Mouse (Mus musculus) spleen, adult 2 months (tissue): ENCODE measurements around the gene Itih4. TPM values are rescaled to one million over a fixed set of nuclear protein-coding genes. Genes with fewer than 3 reads are reported as not detected.
A peak's percentile ranks its signal among the peaks of the same experiment; 100 is the strongest.

Source experiments
- DNase-seq, 2 experiments: peaks; one replicate each; pipeline versions ENCODE4 v3.0.0 to v3.0.0-alpha.2; 2012 to 2021; ENCODE audit warnings: low spot score in 2 of 2, low read depth in 1 of 2
- H3K27ac ChIP-seq: fragments of 200-500 bp; 2 replicates; pipeline ENCODE4 v1.5.1; 2012; ENCODE audit warnings: low read length, inconsistent platforms; ENCODE audit not compliant: insufficient read depth
- H3K27me3 ChIP-seq: fragments of 200-500 bp; 2 replicates; pipeline ENCODE4 v1.6.1; 2012; ENCODE audit warnings: mild to moderate bottlenecking, moderate library complexity, low read length, inconsistent platforms; ENCODE audit not compliant: control insufficient read depth, insufficient read depth
- H3K36me3 ChIP-seq: fragments of 200-500 bp; 2 replicates; pipeline ENCODE4 v1.6.1; 2012; ENCODE audit warnings: mild to moderate bottlenecking, low read length, inconsistent platforms; ENCODE audit not compliant: control insufficient read depth, insufficient read depth
- H3K4me1 ChIP-seq: fragments of 200-500 bp; 2 replicates; pipeline ENCODE4 v1.6.1; 2011; ENCODE audit warnings: inconsistent platforms; ENCODE audit not compliant: control insufficient read depth, insufficient read depth, insufficient read length
- H3K4me3 ChIP-seq: fragments of 200-500 bp; 2 replicates; pipeline ENCODE4 v1.5.1; 2011; ENCODE audit warnings: mild to moderate bottlenecking, inconsistent platforms; ENCODE audit not compliant: insufficient read depth, insufficient read length; ENCODE audit errors: extremely low read depth
- CTCF ChIP-seq: fragments of 200-500 bp; IDR thresholded peaks from 2 replicates; pipeline ENCODE4 v1.5.1; 2011; ENCODE audit warnings: mild to moderate bottlenecking, inconsistent platforms; ENCODE audit not compliant: insufficient read depth, insufficient read length, insufficient replicate concordance; ENCODE audit errors: extremely low read depth
- POLR2A ChIP-seq: fragments of 200-500 bp; IDR thresholded peaks from 2 replicates; pipeline ENCODE4 v1.6.1; 2011; ENCODE audit warnings: low read depth, low read length, inconsistent platforms
- WGBS: fragments of 180-500 bp; shearing (Covaris S2); methylation state at CpG from one replicate; pipeline ENCODE4 v1.1.7; 2018; 5-methylcytosine and 5-hydroxymethylcytosine counted together
- polyA plus RNA-seq: library from polyadenylated mRNA; depleted of rRNA; stranded (reverse); fragments of >200 nt; gene quantifications from 2 replicates; pipeline ENCODE4 v1.2.3, GENCODE M21; 2012

Itih4 gene
- polyA plus RNA-seq, 1 experiment: 0.50 TPM

DNA sequence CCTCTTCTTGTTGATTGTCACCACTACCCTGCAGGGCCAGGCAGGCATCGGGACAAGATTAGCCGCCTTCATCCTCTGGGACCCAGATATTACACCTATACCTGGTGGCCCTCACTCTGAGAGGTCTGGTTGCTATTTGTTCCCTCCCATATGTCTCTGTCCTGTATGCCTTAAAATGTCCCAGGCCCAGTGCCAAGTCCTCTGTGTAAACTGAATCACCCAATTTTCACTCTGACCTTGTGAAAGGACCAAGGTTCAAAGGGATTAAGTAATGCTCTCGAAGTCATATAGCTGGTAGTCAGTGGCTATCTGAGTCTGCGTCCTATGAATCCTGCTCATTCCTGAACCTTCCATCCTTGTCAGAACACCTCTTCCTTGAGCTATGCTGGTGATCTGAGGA, 44.1 kb downstream of the Itih4 start:
- H3K27ac ChIP-seq: no peak overlapping the region
- no peak overlapping the region for H3K4me3 ChIP-seq
- WGBS: 90% methylated on average over 4 of the region's 4 CpGs
- H3K36me3 ChIP-seq: no peaks in the 10 kb centered on the region
- H3K27me3 ChIP-seq: no peaks in the 10 kb centered on the region
- no peaks in the 10 kb centered on the region for H3K4me1 ChIP-seq
- no peak for TF ChIP-seq POLR2A
- no peak for TF ChIP-seq CTCF
- DNase-seq: no peak

DNA sequence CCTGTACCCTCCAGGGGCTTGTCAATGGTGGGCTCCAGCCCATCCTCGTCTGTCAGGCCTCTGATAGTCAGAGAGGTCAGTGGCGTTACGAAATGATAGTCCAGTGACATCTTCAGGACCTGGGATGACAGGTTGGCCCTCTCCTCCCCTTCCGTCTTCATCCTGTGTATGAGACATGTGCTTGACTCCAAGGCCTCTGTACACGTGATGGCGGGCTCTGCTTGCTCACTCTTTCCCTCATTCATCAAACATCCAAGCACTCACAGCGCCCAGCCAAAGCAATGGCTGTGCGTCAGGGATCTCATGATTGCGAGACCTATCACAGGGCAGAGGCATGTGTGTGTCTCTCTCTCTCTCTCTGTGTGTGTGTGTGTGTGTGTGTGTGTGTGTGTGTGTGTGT, 47.1 kb downstream of the Itih4 start:
- 91% methylated on average over 9 of the region's 9 CpGs for WGBS
- H3K36me3 ChIP-seq: no peaks in the 10 kb centered on the region
- no peak overlapping the region for H3K27ac ChIP-seq
- TF ChIP-seq POLR2A (no peak), CTCF (no peak)
- H3K4me1 ChIP-seq: no peaks in the 10 kb centered on the region
- DNase-seq: no peak
- H3K27me3 ChIP-seq: no peaks in the 10 kb centered on the region
- no peak overlapping the region for H3K4me3 ChIP-seq

DNA sequence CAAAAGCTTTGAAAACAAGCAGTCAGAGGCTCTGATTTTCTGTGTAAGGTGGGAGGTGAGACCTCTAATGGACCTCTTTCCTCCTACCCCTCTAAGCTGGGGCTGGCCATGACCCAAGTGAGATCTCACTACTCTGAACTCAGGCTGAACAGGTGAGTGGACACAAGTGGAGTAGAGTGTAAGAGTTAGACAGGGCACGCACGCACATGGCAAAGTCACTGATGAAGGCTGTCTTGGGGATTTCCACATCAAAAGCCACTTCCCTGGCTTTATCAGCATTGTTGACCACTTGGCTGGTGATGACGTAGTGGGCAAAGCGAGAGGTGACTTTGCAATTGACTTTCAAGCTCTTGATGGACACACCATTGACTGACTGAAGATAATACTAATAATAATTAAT, 56.0 kb downstream of the Itih4 start:
- no peaks in the 10 kb centered on the region for H3K4me1 ChIP-seq
- no peak overlapping the region for H3K27ac ChIP-seq
- WGBS: 90% methylated on average over 4 of the region's 4 CpGs

DNA sequence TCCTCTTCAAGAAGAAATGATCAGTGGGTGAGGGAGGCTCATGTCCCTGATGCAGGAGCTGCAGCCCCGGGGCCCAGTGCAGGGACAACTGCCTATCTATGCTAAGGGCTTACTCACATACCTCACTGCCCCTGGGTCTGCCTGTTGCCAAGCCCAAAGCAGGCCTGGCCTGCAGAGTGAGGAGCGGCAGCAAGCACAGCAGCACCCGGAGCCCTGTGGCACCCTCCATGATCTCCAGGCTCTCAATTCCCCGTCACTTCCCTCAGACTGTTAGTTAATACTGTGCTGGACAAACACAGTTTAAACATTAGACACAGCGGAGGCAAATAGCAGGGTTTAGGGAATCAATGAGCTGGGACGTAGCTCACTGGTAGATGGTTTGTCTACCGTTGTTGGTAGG, 56.8 kb downstream of the Itih4 start, which contains the start of gene Itih1:
Itih1 (minus strand) TSS at position 252 of the 400 bp plus-strand sequence.
- WGBS: 91% methylated on average over 7 of the region's 7 CpGs
- Histone ChIP-seq H3K4me1 (no peaks in the 10 kb centered on the region), H3K27me3 (no peaks in the 10 kb centered on the region), H3K27ac (no peak within 1 kb of the TSS), H3K36me3 (no peaks in the 10 kb centered on the region), H3K4me3 (no peak within 1 kb of the TSS)
- TF ChIP-seq POLR2A: no peak
- no peak for TF ChIP-seq CTCF
- no peak for DNase-seq

More for the DNA sequence above, 56.0 kb downstream of the Itih4 start:
- no peak for DNase-seq
- no peaks in the 10 kb centered on the region for H3K27me3 ChIP-seq
- H3K36me3 ChIP-seq: no peaks in the 10 kb centered on the region
- no peak for TF ChIP-seq CTCF
- no peak for TF ChIP-seq POLR2A
- H3K4me3 ChIP-seq: no peak overlapping the region

DNA sequence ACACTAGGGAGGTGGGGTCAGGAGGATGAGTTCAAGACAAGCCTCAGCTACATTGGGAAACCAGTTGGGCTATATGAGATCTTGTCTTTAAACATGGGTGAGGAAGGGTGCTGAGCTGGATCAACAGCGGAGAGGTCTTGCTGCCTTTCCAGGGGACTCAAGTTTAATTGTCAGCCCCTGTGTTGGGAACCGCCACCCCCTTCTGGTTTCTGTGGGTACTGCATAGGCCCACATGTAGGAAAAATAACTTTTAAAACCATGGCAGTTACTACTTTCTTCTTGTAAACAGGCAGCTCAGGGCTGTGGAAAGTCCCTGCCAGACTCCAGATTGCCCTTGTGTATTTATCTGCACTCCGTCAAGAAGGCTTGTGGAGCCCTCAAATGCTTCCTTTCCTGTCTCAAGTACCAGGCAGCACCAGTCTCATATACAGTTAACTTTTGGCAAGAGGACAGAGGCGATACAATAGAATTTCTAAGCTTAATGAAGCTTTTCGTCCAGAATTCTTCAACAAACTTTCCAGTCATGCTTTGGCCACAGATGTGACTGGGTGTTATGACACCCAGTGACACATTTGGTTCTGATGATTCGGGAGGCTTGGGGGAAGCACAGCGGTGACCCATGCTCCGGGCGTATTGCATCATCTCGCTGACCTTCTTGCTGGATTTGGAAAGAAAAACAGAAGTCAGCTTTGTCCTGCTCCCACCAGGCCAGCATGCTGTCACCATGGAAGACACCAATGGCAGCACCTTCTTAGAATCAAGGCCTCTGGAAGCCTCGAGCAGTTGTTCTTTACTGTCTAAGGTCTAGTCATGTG, 57.8 kb downstream of the Itih4 start:
- Histone ChIP-seq H3K27me3 (no peaks in the 10 kb centered on the region), H3K4me3 (no peak overlapping the region), H3K36me3 (no peaks in the 10 kb centered on the region), H3K27ac (peak overlapping the region; percentile 55; the same call in 1 of the 2 replicates), H3K4me1 (no peaks in the 10 kb centered on the region)
- DNase-seq: peak in 1 of 2 experiments; percentile 41
- TF ChIP-seq POLR2A (no peak), CTCF (peak; percentile 30; the same call in 1 of the 2 replicates)
- 69% methylated on average over 11 of the region's 11 CpGs for WGBS

DNA sequence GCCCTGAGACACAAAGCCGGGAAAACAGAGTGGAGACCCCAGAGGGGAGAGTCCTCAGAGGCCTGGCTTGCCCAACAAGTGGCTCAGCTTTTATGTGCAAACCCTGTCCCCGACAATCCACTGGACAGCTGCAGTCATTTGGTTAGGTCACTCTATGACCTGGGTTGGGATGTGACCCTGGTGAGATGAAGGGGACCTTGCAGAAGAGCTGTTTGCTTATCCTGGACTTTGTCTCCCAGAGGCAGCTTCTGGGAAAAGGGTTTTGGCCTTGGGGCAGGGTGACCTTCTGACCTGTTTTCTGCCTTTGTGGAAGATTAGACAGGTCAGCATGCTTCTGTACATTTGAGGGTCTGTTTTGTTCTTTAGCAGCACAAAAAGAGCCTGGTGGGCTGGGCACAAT, 58.5 kb downstream of the Itih4 start:
- Histone ChIP-seq H3K4me3 (no peak overlapping the region), H3K27me3 (no peaks in the 10 kb centered on the region), H3K36me3 (no peaks in the 10 kb centered on the region), H3K4me1 (no peaks in the 10 kb centered on the region), H3K27ac (peak overlapping the region; percentile 55; the same call in 1 of the 2 replicates)
- no peak for TF ChIP-seq CTCF
- TF ChIP-seq POLR2A: no peak
- DNase-seq: no peak
- WGBS: 89% methylated on average over 2 of the region's 2 CpGs

DNA sequence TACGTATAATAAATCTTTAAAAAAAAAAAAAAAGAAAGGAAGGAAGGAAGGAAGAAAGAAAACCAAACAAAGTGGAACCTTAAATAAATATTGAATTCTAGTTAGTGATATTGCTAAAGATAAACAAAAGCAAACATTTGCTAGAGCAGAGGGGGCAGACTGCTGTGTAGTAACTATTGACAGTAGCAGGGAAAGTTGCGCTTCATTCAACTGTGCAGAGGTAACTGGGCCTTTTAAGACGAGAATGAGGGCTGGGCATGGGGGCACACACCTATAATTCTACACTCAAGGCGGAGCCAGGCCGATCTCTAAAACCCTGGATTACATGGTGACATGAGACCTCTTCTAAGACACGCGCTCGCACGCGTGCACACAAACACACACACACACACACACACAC, 63.7 kb downstream of the Itih4 start:
- TF ChIP-seq POLR2A: no peak
- TF ChIP-seq CTCF: no peak
- no peak for DNase-seq
- 96% methylated on average over 10 of the region's 10 CpGs for WGBS
- H3K27me3 ChIP-seq: no peaks in the 10 kb centered on the region
- H3K27ac ChIP-seq: no peak overlapping the region
- H3K36me3 ChIP-seq: no peaks in the 10 kb centered on the region
- H3K4me1 ChIP-seq: peaks cover 3% of the 10 kb centered on the region; the same call in 1 of the 2 replicates
- no peak overlapping the region for H3K4me3 ChIP-seq
